Mouse (Mus musculus): ENCODE measurements at regions not wholly inside any gene's neighbourhood (a gene's known extent, or its start where the extent isn't known, plus 50 kb on each side); places are given as distances from the start of the nearest gene placed in this dataset.

GRCm38 (mm10) chr3:130923615-130923958 lies 186.7 kb upstream of the Lef1 start:
- Histone ChIP-seq H3K27me3 (ENCODE audit: control insufficient read depth, insufficient read depth, insufficient read length) (no peaks in the 10 kb centered on the region), H3K79me2 (ENCODE audit: control insufficient read depth, insufficient read depth) (no peaks in the 10 kb centered on the region), H3K36me3 (ENCODE audit: control insufficient read depth, insufficient read depth) (no peaks in the 10 kb centered on the region), H3K4me3 (ENCODE audit: insufficient read depth, poor library complexity, severe bottlenecking) (no peak overlapping the region), H3K79me3 (ENCODE audit: low read depth) (no peaks in the 10 kb centered on the region), H3ac (ENCODE audit: control insufficient read depth, insufficient read length, low read depth) (no peak overlapping the region)
- TF ChIP-seq FOSL1 (IDR thresholded peaks at IDR 0.05; ENCODE audit: insufficient read depth, low read length, poor library complexity, severe bottlenecking) (no peak), CTCF (IDR thresholded peaks at IDR 0.05; ENCODE audit: control insufficient read depth, insufficient read depth, insufficient read length) (no peak), CEBPB (IDR thresholded peaks at IDR 0.05; ENCODE audit: low read depth) (no peak), MAX (IDR thresholded peaks at IDR 0.05) (no peak), USF1 (IDR thresholded peaks at IDR 0.05; ENCODE audit: low read depth) (no peak), MYOD1 (IDR thresholded peaks at IDR 0.05; ENCODE audit: control insufficient read depth, insufficient read length, low read depth) (no peak), MYOG (IDR thresholded peaks at IDR 0.05; ENCODE audit: control insufficient read depth, extremely low read depth, insufficient read length) (no peak)

GRCm38 (mm10) chr3:130922812-130923614 lies 187.3 kb upstream of the Lef1 start:
- Histone ChIP-seq H3K4me3 (ENCODE audit: insufficient read depth, poor library complexity, severe bottlenecking) (no peak overlapping the region), H3K79me3 (ENCODE audit: low read depth) (no peaks in the 10 kb centered on the region), H3K36me3 (ENCODE audit: control insufficient read depth, insufficient read depth) (no peaks in the 10 kb centered on the region), H3K27me3 (ENCODE audit: control insufficient read depth, insufficient read depth, insufficient read length) (no peaks in the 10 kb centered on the region), H3ac (ENCODE audit: control insufficient read depth, insufficient read length, low read depth) (no peak overlapping the region), H3K79me2 (ENCODE audit: control insufficient read depth, insufficient read depth) (no peaks in the 10 kb centered on the region)
- TF ChIP-seq FOSL1 (IDR thresholded peaks at IDR 0.05; ENCODE audit: insufficient read depth, low read length, poor library complexity, severe bottlenecking) = no peak
- TF ChIP-seq CEBPB (IDR thresholded peaks at IDR 0.05; ENCODE audit: low read depth) = no peak
- no peak for TF ChIP-seq MYOD1 (IDR thresholded peaks at IDR 0.05; ENCODE audit: control insufficient read depth, insufficient read length, low read depth)
- TF ChIP-seq USF1 (IDR thresholded peaks at IDR 0.05; ENCODE audit: low read depth) = no peak
- TF ChIP-seq MAX (IDR thresholded peaks at IDR 0.05) = no peak
- TF ChIP-seq MYOG (IDR thresholded peaks at IDR 0.05; ENCODE audit: control insufficient read depth, extremely low read depth, insufficient read length) = no peak
- TF ChIP-seq CTCF (IDR thresholded peaks at IDR 0.05; ENCODE audit: control insufficient read depth, insufficient read depth, insufficient read length) = no peak

- TF ChIP-seq FOSL1 (IDR thresholded peaks at IDR 0.05; ENCODE audit: insufficient read depth, low read length, poor library complexity, severe bottlenecking) (no peak), MYOD1 (IDR thresholded peaks at IDR 0.05; ENCODE audit: control insufficient read depth, insufficient read length, low read depth) (no peak), CEBPB (IDR thresholded peaks at IDR 0.05; ENCODE audit: low read depth) (no peak), USF1 (IDR thresholded peaks at IDR 0.05; ENCODE audit: low read depth) (no peak), MYOG (IDR thresholded peaks at IDR 0.05; ENCODE audit: control insufficient read depth, extremely low read depth, insufficient read length) (no peak), MAX (IDR thresholded peaks at IDR 0.05) (no peak)
- H3K79me3 ChIP-seq (ENCODE audit: low read depth) = no peaks in the 10 kb centered on the region
- H3K36me3 ChIP-seq (ENCODE audit: control insufficient read depth, insufficient read depth) = no peaks in the 10 kb centered on the region
- no peaks in the 10 kb centered on the region for H3K27me3 ChIP-seq (ENCODE audit: control insufficient read depth, insufficient read depth, insufficient read length)
- H3ac ChIP-seq (ENCODE audit: control insufficient read depth, insufficient read length, low read depth) = no peak overlapping the region
- H3K79me2 ChIP-seq (ENCODE audit: control insufficient read depth, insufficient read depth) = no peaks in the 10 kb centered on the region
- H3K4me3 ChIP-seq (ENCODE audit: insufficient read depth, poor library complexity, severe bottlenecking) = no peak overlapping the region
These were observed 188.5 kb upstream of the Lef1 start for GRCm38 (mm10) chr3:130921621-130922245.

GRCm38 (mm10) chr3:130913812-130914211 lies 183.6 kb upstream of the Rpl34 start:
- H3K79me2 ChIP-seq (ENCODE audit: control insufficient read depth, insufficient read depth) = no peaks in the 10 kb centered on the region
- H3K79me3 ChIP-seq (ENCODE audit: low read depth) = no peaks in the 10 kb centered on the region
- TF ChIP-seq MYOD1 (IDR thresholded peaks at IDR 0.05; ENCODE audit: control insufficient read depth, insufficient read length, low read depth) = no peak
- TF ChIP-seq FOSL1 (IDR thresholded peaks at IDR 0.05; ENCODE audit: insufficient read depth, low read length, poor library complexity, severe bottlenecking) = no peak
- TF ChIP-seq USF1 (IDR thresholded peaks at IDR 0.05; ENCODE audit: low read depth) = no peak
- TF ChIP-seq MAX (IDR thresholded peaks at IDR 0.05) = no peak
- TF ChIP-seq CEBPB (IDR thresholded peaks at IDR 0.05; ENCODE audit: low read depth) = no peak
- no peak for TF ChIP-seq CTCF (IDR thresholded peaks at IDR 0.05; ENCODE audit: control insufficient read depth, insufficient read depth, insufficient read length)
- H3K36me3 ChIP-seq (ENCODE audit: control insufficient read depth, insufficient read depth) = no peaks in the 10 kb centered on the region
- H3ac ChIP-seq (ENCODE audit: control insufficient read depth, insufficient read length, low read depth) = no peak overlapping the region
- H3K4me3 ChIP-seq (ENCODE audit: insufficient read depth, poor library complexity, severe bottlenecking) = no peak overlapping the region
- no peaks in the 10 kb centered on the region for H3K27me3 ChIP-seq (ENCODE audit: control insufficient read depth, insufficient read depth, insufficient read length)

GRCm38 (mm10) chr3:130905101-130905500 lies 174.9 kb upstream of the Rpl34 start:
- Histone ChIP-seq H3K79me2 (ENCODE audit: control insufficient read depth, insufficient read depth) (no peaks in the 10 kb centered on the region), H3K79me3 (ENCODE audit: low read depth) (no peaks in the 10 kb centered on the region), H3K4me3 (ENCODE audit: insufficient read depth, poor library complexity, severe bottlenecking) (no peak overlapping the region), H3ac (ENCODE audit: control insufficient read depth, insufficient read length, low read depth) (no peak overlapping the region), H3K36me3 (ENCODE audit: control insufficient read depth, insufficient read depth) (no peaks in the 10 kb centered on the region), H3K27me3 (ENCODE audit: control insufficient read depth, insufficient read depth, insufficient read length) (no peaks in the 10 kb centered on the region)
- peak; percentile 80 for TF ChIP-seq USF1 (IDR thresholded peaks at IDR 0.05; ENCODE audit: low read depth)
- no peak for TF ChIP-seq MYOG (IDR thresholded peaks at IDR 0.05; ENCODE audit: control insufficient read depth, extremely low read depth, insufficient read length)
- no peak for TF ChIP-seq CEBPB (IDR thresholded peaks at IDR 0.05; ENCODE audit: low read depth)
- TF ChIP-seq MAX (IDR thresholded peaks at IDR 0.05) = no peak
- no peak for TF ChIP-seq CTCF (IDR thresholded peaks at IDR 0.05; ENCODE audit: control insufficient read depth, insufficient read depth, insufficient read length)
- no peak for TF ChIP-seq FOSL1 (IDR thresholded peaks at IDR 0.05; ENCODE audit: insufficient read depth, low read length, poor library complexity, severe bottlenecking)
- no peak for TF ChIP-seq MYOD1 (IDR thresholded peaks at IDR 0.05; ENCODE audit: control insufficient read depth, insufficient read length, low read depth)
